Mouse (Mus musculus) hindbrain, embryonic 15.5 days (tissue): ENCODE results near the gene Slc10a7. TPM values are rescaled to one million over a fixed set of nuclear protein-coding genes. Genes with fewer than 3 reads are reported as not detected.

ENCODE experiments used
- ATAC-seq: fragments of 200-750 bp; cut with Nextera tagmentation; 2 replicates; pipeline ENCODE4 v1.8.0; 2017; ENCODE audit warnings: low read depth, moderate number of reproducible peaks, moderate TSS enrichment; ENCODE audit not compliant: low FRiP score
- H3K27ac ChIP-seq: fragments of 300-500 bp; sonication (generic); replicated peaks from 2 replicates; pipeline ENCODE4 v1.5.1; 2015; ENCODE audit warnings: mild to moderate bottlenecking, inconsistent platforms
- H3K27me3 ChIP-seq: fragments of 300-500 bp; sonication (generic); 2 replicates; pipeline ENCODE4 v1.6.1; 2015; ENCODE audit warnings: control low read depth, inconsistent platforms
- H3K36me3 ChIP-seq: fragments of 300-500 bp; sonication (generic); 2 replicates; pipeline ENCODE4 v1.6.1; 2015; ENCODE audit warnings: control low read depth, inconsistent platforms
- H3K4me1 ChIP-seq: fragments of 300-500 bp; sonication (generic); replicated peaks from 2 replicates; pipeline ENCODE4 v1.6.1; 2015; ENCODE audit warnings: control low read depth, inconsistent platforms
- H3K4me2 ChIP-seq: fragments of 300-500 bp; sonication (generic); 2 replicates; pipeline ENCODE4 v1.6.1; 2015; ENCODE audit warnings: moderate library complexity, mild to moderate bottlenecking, inconsistent platforms
- H3K4me3 ChIP-seq: fragments of 300-500 bp; sonication (generic); 2 replicates; pipeline ENCODE4 v1.5.1; 2015; ENCODE audit warnings: mild to moderate bottlenecking, inconsistent platforms
- H3K9ac ChIP-seq: fragments of 300-500 bp; sonication (generic); 2 replicates; pipeline ENCODE4 v1.6.1; 2015; ENCODE audit warnings: inconsistent platforms
- H3K9me3 ChIP-seq: fragments of 300-500 bp; sonication (generic); 2 replicates; pipeline ENCODE4 v1.6.1; 2016; ENCODE audit warnings: control low read depth, inconsistent platforms
- WGBS: fragments of 180-500 bp; shearing (Covaris S2); methylation state at CpG from one replicate; pipeline ENCODE4 v1.1.7; 2015; 5-methylcytosine and 5-hydroxymethylcytosine counted together
- polyA plus RNA-seq: library from polyadenylated mRNA; unstranded; fragments of >200 nt; fragmentation: Nextera tagmentation; extraction: Ambion mirVana; gene quantifications from 2 replicates; pipeline ENCODE4 v1.2.1, GENCODE M21; 2015

Slc10a7 gene
- polyA plus RNA-seq, 1 experiment from 2014 or later = 11.9 TPM

DNA sequence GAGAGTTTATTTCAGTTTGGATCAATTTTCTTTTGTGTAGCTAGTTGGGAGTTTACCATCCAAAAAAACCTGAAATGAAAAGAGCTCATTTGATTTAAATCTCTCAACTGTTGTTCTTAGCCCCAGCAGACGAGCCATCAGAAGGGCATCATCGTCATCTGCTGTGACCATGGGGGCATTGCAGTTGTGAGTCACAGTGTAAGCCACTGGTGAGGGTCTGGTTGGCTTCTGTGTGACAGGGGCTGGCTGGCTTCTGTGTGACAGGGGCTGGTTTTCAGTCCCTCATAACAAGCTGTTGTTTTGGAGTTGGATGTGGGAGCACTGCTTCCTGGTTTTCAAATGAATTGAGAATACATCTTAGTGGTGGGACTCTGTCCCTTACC lies 41.6 kb downstream of the Slc10a7 start:
- Histone ChIP-seq H3K4me3 (no peak overlapping the region), H3K4me1 (peaks cover 2% of the 10 kb centered on the region; the same call in 1 of the 2 replicates), H3K27ac (no peak overlapping the region), H3K36me3 (no peaks in the 10 kb centered on the region), H3K9me3 (no peaks in the 10 kb centered on the region), H3K9ac (no peak overlapping the region), H3K4me2 (no peak overlapping the region), H3K27me3 (no peaks in the 10 kb centered on the region)
- no peak for ATAC-seq
- WGBS = 31% methylated on average over 2 of the region's 2 CpGs

- no peak overlapping the region for H3K4me3 ChIP-seq
- no peaks in the 10 kb centered on the region for H3K9me3 ChIP-seq
- no peak overlapping the region for H3K27ac ChIP-seq
- H3K4me2 ChIP-seq = no peak overlapping the region
- H3K9ac ChIP-seq = no peak overlapping the region
- peaks cover 10% of the 10 kb centered on the region for H3K4me1 ChIP-seq
- ATAC-seq = no peak
- H3K36me3 ChIP-seq = no peaks in the 10 kb centered on the region
- no peaks in the 10 kb centered on the region for H3K27me3 ChIP-seq
- 89% methylated on average over 4 of the region's 4 CpGs for WGBS
These were observed 46.7 kb downstream of the Slc10a7 start for GRCm38 (mm10) chr8:78555817-78556216.

DNA sequence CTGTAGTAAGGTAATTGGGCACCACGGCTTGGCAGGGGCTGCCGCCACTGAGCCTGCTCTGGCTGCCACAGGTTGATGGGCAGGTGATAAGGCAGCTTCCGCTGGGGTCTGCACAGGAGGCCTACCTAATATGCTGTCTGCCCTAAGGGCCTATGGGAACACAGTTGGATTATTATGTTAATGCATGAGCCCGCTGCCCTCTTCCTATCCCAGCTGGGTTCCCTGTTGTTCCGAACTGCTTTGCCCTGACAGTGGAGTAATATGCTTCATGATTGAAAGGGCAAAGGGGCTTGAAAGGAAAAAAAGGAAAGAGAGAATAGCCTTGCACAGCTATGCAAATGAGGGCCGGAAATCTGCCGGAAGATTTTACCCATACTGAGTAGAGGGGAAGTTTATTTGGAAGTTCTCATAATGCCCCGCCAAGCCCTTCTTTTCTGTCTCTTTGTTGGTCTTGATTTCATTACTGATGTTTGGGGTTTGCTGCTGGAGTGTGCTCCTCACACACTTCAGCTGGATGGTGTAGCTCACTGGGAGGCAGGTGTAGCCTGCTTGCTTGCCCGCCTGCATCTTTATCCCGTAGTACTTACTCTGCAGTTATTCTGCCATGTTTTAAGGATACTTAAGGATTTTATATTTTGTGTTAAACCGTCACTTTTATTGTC lies 47.8 kb downstream of the Slc10a7 start:
- H3K9ac ChIP-seq = no peak overlapping the region
- H3K27ac ChIP-seq = 0 out of 2 replicates have a peak overlapping the region, but pooled peaks have one; percentile 16
- WGBS = 16% methylated on average over 11 of the region's 11 CpGs
- peak; percentile 72 for ATAC-seq
- H3K36me3 ChIP-seq = no peaks in the 10 kb centered on the region
- no peak overlapping the region for H3K4me3 ChIP-seq
- H3K4me1 ChIP-seq = peaks cover 9% of the 10 kb centered on the region
- no peaks in the 10 kb centered on the region for H3K9me3 ChIP-seq
- no peaks in the 10 kb centered on the region for H3K27me3 ChIP-seq
- H3K4me2 ChIP-seq = no peak overlapping the region

GRCm38 (mm10) chr8:78561620-78562019 lies 52.5 kb downstream of the Slc10a7 start:
- Histone ChIP-seq H3K36me3 (no peaks in the 10 kb centered on the region), H3K9me3 (no peaks in the 10 kb centered on the region), H3K9ac (no peak overlapping the region), H3K4me1 (peaks cover 6% of the 10 kb centered on the region), H3K4me3 (no peak overlapping the region), H3K27ac (no peak overlapping the region), H3K4me2 (no peak overlapping the region), H3K27me3 (no peaks in the 10 kb centered on the region)
- no peak for ATAC-seq
- WGBS = 93% methylated on average over 6 of the region's 6 CpGs

- ATAC-seq = no peak
- no peak overlapping the region for H3K4me2 ChIP-seq
- no peak overlapping the region for H3K4me3 ChIP-seq
- no peaks in the 10 kb centered on the region for H3K9me3 ChIP-seq
- no peaks in the 10 kb centered on the region for H3K4me1 ChIP-seq
- no peaks in the 10 kb centered on the region for H3K36me3 ChIP-seq
- no peak overlapping the region for H3K9ac ChIP-seq
- H3K27ac ChIP-seq = no peak overlapping the region
- no peaks in the 10 kb centered on the region for H3K27me3 ChIP-seq
- 89% methylated on average over 2 of the region's 2 CpGs for WGBS
These were observed 54.4 kb downstream of the Slc10a7 start for GRCm38 (mm10) chr8:78563466-78564058.

DNA sequence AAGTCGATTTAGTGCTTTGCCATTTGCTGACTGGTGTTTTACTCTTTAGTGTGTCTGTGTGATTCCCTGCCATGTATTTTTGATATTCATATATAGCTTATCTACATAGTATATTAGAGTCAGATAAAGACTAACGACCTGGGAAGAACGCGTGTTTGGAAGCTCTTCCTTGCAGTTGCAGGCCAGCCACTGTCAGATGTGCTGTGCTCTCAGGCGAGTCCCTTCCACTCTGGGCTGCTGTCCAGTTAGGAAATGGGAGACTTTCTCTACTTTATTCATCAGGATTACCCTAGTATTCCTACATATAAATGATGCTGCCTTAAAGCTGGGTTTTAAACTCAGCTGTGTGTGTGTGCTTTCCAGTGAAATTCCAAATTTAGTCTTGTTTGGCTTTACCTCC lies 55.1 kb downstream of the Slc10a7 start:
- no peak overlapping the region for H3K4me3 ChIP-seq
- H3K27ac ChIP-seq = no peak overlapping the region
- H3K9me3 ChIP-seq = no peaks in the 10 kb centered on the region
- H3K9ac ChIP-seq = no peak overlapping the region
- no peaks in the 10 kb centered on the region for H3K4me1 ChIP-seq
- no peaks in the 10 kb centered on the region for H3K36me3 ChIP-seq
- H3K27me3 ChIP-seq = no peaks in the 10 kb centered on the region
- WGBS = 75% methylated on average over 5 of the region's 5 CpGs
- no peak for ATAC-seq
- no peak overlapping the region for H3K4me2 ChIP-seq

DNA sequence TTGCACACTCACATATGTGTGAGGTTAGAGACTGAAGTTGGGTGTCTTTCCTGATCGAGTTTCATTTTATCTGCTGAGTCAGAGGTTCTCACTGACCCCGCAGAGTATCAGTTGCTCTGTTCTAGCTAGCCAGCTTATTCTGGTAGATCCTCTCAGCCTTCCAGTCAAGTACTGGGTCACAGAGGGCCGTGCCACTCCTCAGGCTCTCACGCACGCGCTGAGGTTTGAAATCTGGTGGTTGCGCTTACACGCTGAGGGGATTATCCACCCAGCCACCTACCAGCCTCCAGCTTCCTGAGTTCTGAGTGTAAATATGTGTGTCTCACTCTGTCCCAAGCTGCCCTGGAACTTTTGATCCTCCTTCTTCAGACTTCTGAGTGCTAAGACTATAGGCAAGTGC lies 59.0 kb downstream of the Slc10a7 start:
- ATAC-seq = no peak
- Histone ChIP-seq H3K36me3 (no peaks in the 10 kb centered on the region), H3K4me3 (no peak overlapping the region), H3K27me3 (no peaks in the 10 kb centered on the region), H3K27ac (no peak overlapping the region), H3K4me2 (no peak overlapping the region), H3K9ac (no peak overlapping the region), H3K4me1 (peaks cover 16% of the 10 kb centered on the region), H3K9me3 (no peaks in the 10 kb centered on the region)
- WGBS = 86% methylated on average over 8 of the region's 8 CpGs

GRCm38 (mm10) chr8:78571528-78571927 lies 62.4 kb downstream of the Slc10a7 start:
- no peak overlapping the region for H3K9ac ChIP-seq
- H3K4me2 ChIP-seq = 0 out of 2 replicates have a peak overlapping the region, but pooled peaks have one; percentile 1
- ATAC-seq = 0 out of 2 replicates have a peak, but pooled peaks have one; percentile 69
- WGBS = 25% methylated on average over 9 of the region's 9 CpGs
- no peak overlapping the region for H3K4me3 ChIP-seq
- no peaks in the 10 kb centered on the region for H3K9me3 ChIP-seq
- H3K27ac ChIP-seq = no peak overlapping the region
- no peaks in the 10 kb centered on the region for H3K27me3 ChIP-seq
- H3K36me3 ChIP-seq = no peaks in the 10 kb centered on the region
- H3K4me1 ChIP-seq = peaks cover 16% of the 10 kb centered on the region

- no peaks in the 10 kb centered on the region for H3K27me3 ChIP-seq
- H3K36me3 ChIP-seq = no peaks in the 10 kb centered on the region
- H3K4me2 ChIP-seq = no peak overlapping the region
- H3K4me3 ChIP-seq = no peak overlapping the region
- H3K4me1 ChIP-seq = peaks cover 29% of the 10 kb centered on the region
- WGBS = 91% methylated on average over 7 of the region's 7 CpGs
- ATAC-seq = no peak
- no peak overlapping the region for H3K27ac ChIP-seq
- H3K9me3 ChIP-seq = no peaks in the 10 kb centered on the region
- H3K9ac ChIP-seq = no peak overlapping the region
These were observed 65.1 kb downstream of the Slc10a7 start for GRCm38 (mm10) chr8:78574207-78574606.

DNA sequence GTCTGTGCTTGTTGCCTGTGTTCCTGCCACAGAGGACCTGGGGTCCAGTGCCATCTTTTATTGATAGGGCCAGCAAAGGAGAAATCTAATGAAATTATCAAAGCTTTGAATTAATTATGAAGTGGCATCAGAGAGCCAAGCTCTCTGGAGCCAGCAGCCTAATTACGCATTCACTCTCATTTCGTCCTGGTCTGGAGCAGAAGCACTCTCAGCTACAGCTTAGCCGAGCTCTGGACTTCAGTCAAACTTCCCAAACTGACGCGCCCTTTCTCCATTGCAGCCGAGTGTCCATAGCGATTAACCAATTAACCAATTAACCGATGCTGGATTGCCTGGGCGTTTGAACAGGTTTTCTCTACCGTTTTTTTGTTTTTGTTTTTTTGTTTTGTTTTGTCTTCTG lies 68.4 kb downstream of the Slc10a7 start:
- Histone ChIP-seq H3K4me2 (no peak overlapping the region), H3K27ac (no peak overlapping the region)

GRCm38 (mm10) chr8:78578036-78578435 lies 68.9 kb downstream of the Slc10a7 start:
- Histone ChIP-seq H3K27ac (no peak overlapping the region), H3K4me1 (peaks cover 13% of the 10 kb centered on the region), H3K4me2 (no peak overlapping the region), H3K9ac (no peak overlapping the region), H3K27me3 (no peaks in the 10 kb centered on the region), H3K4me3 (no peak overlapping the region), H3K36me3 (no peaks in the 10 kb centered on the region), H3K9me3 (no peaks in the 10 kb centered on the region)
- ATAC-seq = no peak
- WGBS = 34% methylated on average over 3 of the region's 3 CpGs

More for the DNA sequence above, 68.4 kb downstream of the Slc10a7 start:
- 23% methylated on average over 10 of the region's 10 CpGs for WGBS
- H3K9me3 ChIP-seq = no peaks in the 10 kb centered on the region
- peaks cover 13% of the 10 kb centered on the region for H3K4me1 ChIP-seq
- H3K9ac ChIP-seq = no peak overlapping the region
- no peak overlapping the region for H3K4me3 ChIP-seq
- no peaks in the 10 kb centered on the region for H3K27me3 ChIP-seq
- no peaks in the 10 kb centered on the region for H3K36me3 ChIP-seq
- ATAC-seq = no peak

- H3K27ac ChIP-seq = no peak overlapping the region
- H3K4me2 ChIP-seq = no peak overlapping the region
- no peaks in the 10 kb centered on the region for H3K9me3 ChIP-seq
- WGBS = 81% methylated on average over 5 of the region's 5 CpGs
- no peak overlapping the region for H3K9ac ChIP-seq
- no peaks in the 10 kb centered on the region for H3K27me3 ChIP-seq
- no peaks in the 10 kb centered on the region; the same call in 1 of the 2 replicates for H3K4me1 ChIP-seq
- no peaks in the 10 kb centered on the region for H3K36me3 ChIP-seq
- H3K4me3 ChIP-seq = no peak overlapping the region
- ATAC-seq = no peak
These were observed 75.0 kb downstream of the Slc10a7 start for GRCm38 (mm10) chr8:78584011-78584776.
